Mouse (Mus musculus) layer of hippocampus, postnatal 10 days (tissue): ENCODE data around the gene Ank3. TPM values are rescaled to one million over a fixed set of nuclear protein-coding genes. Genes with fewer than 3 reads are reported as not detected.

ENCODE experiments used
- DNase-seq, 2 experiments: peaks; one replicate each; pipeline ENCODE4 v3.0.0; 2021; ENCODE audit warnings: low spot score in 2 of 2
- total RNA-seq, 2 experiments: library from RNA; stranded (reverse); gene quantifications; 2 replicates each; pipeline ENCODE4 v1.2.3; 2021

Gene Ank3
- total RNA-seq, 2 experiments from 2014 or later, result 457 to 507 TPM

- DNase-seq, result peak in 1 of 2 experiments; percentile 34
Observed at GRCm38 (mm10) chr10:69710802-69711201, 312.2 kb downstream of the Ank3 start.

- no peak for DNase-seq
Observed at GRCm38 (mm10) chr10:69716907-69717306, 318.3 kb downstream of the Ank3 start.

- no peak for DNase-seq
Observed at GRCm38 (mm10) chr10:69719421-69719820, 320.8 kb downstream of the Ank3 start.

- DNase-seq, result peak; percentile 41 to 54
Observed at GRCm38 (mm10) chr10:69719901-69720415, 321.4 kb downstream of the Ank3 start.

GRCm38 (mm10) chr10:69720452-69720851 is 321.9 kb downstream of the Ank3 start:
- no peak for DNase-seq

GRCm38 (mm10) chr10:69720899-69721490 is 322.4 kb downstream of the Ank3 start:
- DNase-seq, result no peak

- DNase-seq, result no peak
Observed at GRCm38 (mm10) chr10:69724159-69724558, 325.6 kb downstream of the Ank3 start.

- DNase-seq, result no peak
Observed at GRCm38 (mm10) chr10:69725078-69725477, 326.5 kb downstream of the Ank3 start.

- DNase-seq, result no peak
Observed at GRCm38 (mm10) chr10:69726265-69726664, 327.7 kb downstream of the Ank3 start.

- no peak for DNase-seq
Observed at GRCm38 (mm10) chr10:69726806-69727205, 328.2 kb downstream of the Ank3 start.

- no peak for DNase-seq
Observed at GRCm38 (mm10) chr10:69728876-69729275, 330.3 kb downstream of the Ank3 start.

GRCm38 (mm10) chr10:69730351-69730871 is 331.8 kb downstream of the Ank3 start:
- DNase-seq, result no peak

- DNase-seq, result no peak
Observed at GRCm38 (mm10) chr10:69731341-69731740, 332.8 kb downstream of the Ank3 start.

GRCm38 (mm10) chr10:69731863-69732262 is 333.3 kb downstream of the Ank3 start:
- DNase-seq, result no peak

GRCm38 (mm10) chr10:69736241-69736640 is 337.7 kb downstream of the Ank3 start:
- no peak for DNase-seq

GRCm38 (mm10) chr10:69738741-69739271 is 340.2 kb downstream of the Ank3 start:
- no peak for DNase-seq

GRCm38 (mm10) chr10:69742528-69742927 is 344.0 kb downstream of the Ank3 start:
- DNase-seq, result no peak

- peak; percentile 59 to 68 for DNase-seq
Observed at GRCm38 (mm10) chr10:69744181-69744580, 345.6 kb downstream of the Ank3 start.

GRCm38 (mm10) chr10:69744871-69745270 is 346.3 kb downstream of the Ank3 start:
- DNase-seq, result no peak

- no peak for DNase-seq
Observed at GRCm38 (mm10) chr10:69746322-69746721, 347.7 kb downstream of the Ank3 start.

GRCm38 (mm10) chr10:69746730-69747129 is 348.2 kb downstream of the Ank3 start:
- DNase-seq, result no peak

GRCm38 (mm10) chr10:69751416-69751815 is 352.8 kb downstream of the Ank3 start:
- DNase-seq, result no peak

GRCm38 (mm10) chr10:69753464-69753863 is 354.9 kb downstream of the Ank3 start:
- DNase-seq, result no peak
